Mouse (Mus musculus): ENCODE results near the gene Ptges.
"Not testable (repeated sequence)": the region's sequence is repeated elsewhere in the genome, so short reads cannot be mapped to it uniquely, and the experiment has no call there.

Gene Ptges

DNA sequence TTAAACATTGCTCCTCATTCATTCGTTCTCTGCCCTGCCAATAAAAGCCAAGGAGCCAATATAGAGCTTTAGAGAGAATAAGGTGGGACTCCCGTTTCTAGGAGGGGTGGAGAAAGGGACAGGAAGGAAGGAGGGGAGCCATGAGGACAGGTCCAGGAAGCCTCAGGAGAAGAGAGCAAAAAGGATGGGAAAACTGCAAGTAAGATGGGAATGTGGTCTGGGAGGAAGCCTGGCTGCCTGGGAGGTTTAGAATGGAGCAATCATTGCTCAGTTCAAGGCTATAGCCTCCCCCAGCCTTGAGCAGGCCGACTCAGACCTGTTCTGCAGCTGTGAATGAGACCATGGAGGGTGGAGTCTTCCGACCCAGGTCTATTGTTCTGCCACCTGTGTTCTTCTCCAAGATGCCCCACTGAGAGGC, 8.9 kb upstream of the Ptges start:
- Histone ChIP-seq H3K27me3 (ENCODE audit: control insufficient read depth, insufficient read depth, low read length, poor library complexity, severe bottlenecking) (no peaks in the 10 kb centered on the region), H3K36me3 (ENCODE audit: control insufficient read depth, insufficient read depth, low read length, poor library complexity, severe bottlenecking) (peaks cover 2% of the 10 kb centered on the region; the same call in 1 of the 2 replicates)
- DNase-seq (ENCODE audit: low read depth, low spot score): no peak

- H3K27me3 ChIP-seq (ENCODE audit: control insufficient read depth, insufficient read depth, low read length, poor library complexity, severe bottlenecking): no peaks in the 10 kb centered on the region
- no peak for DNase-seq (ENCODE audit: low read depth, low spot score)
- peaks cover 2% of the 10 kb centered on the region; the same call in 1 of the 2 replicates for H3K36me3 ChIP-seq (ENCODE audit: control insufficient read depth, insufficient read depth, low read length, poor library complexity, severe bottlenecking)
Measured at GRCm38 (mm10) chr2:30937731-30938130, 8.1 kb upstream of the Ptges start.

DNA sequence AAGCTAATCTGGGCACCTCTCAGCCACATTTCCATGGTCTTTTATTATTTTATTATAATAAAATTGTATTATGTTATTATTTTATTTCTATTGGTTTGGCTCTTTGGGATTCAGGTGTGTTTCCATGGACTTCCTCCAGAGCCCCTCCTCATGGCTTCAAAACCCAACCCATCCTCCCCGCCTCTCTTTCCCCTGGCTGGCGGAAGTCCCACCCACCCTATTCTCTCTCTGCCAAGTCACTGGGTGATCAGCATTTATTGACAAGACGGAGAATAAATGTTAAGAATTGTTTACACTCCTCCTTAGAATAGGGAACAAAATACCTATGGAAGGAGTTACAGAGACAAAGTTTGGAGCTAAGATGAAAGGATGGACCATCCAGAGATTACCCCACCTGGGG, 7.1 kb upstream of the Ptges start:
- H3K27me3 ChIP-seq (ENCODE audit: control insufficient read depth, insufficient read depth, low read length, poor library complexity, severe bottlenecking): no peaks in the 10 kb centered on the region
- DNase-seq (ENCODE audit: low read depth, low spot score): no peak
- H3K36me3 ChIP-seq (ENCODE audit: control insufficient read depth, insufficient read depth, low read length, poor library complexity, severe bottlenecking): peaks cover 2% of the 10 kb centered on the region; the same call in 1 of the 2 replicates

DNA sequence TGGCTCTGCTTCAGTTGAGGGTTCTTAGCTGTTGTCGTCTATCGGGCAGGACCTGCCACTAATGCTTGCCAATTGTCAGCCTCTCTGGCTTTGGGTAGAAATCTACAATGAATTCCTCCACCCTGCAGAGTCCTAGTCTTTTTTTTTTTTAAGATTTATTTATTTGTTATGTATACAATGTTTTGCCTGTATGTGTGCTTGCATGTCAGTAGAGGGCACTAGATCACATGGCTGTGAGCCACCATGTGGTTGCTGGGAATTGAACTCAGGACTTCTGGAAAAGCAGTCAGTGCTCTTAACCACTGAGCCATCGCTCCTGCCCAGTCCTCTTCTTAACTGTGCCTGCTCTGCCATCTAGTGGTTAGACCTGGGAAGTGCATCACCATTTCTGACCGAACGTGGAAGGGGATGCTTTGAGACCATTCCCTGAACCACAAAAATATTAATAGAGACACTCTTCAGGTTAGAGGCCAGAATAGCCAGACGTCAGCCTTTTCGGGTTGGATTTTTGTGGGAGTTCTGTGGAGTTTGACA, 4.3 kb upstream of the Ptges start:
- peak; percentile 83 for DNase-seq (ENCODE audit: low read depth, low spot score)
- Histone ChIP-seq H3K36me3 (ENCODE audit: control insufficient read depth, insufficient read depth, low read length, poor library complexity, severe bottlenecking) (peaks cover 2% of the 10 kb centered on the region; the same call in 1 of the 2 replicates), H3K27me3 (ENCODE audit: control insufficient read depth, insufficient read depth, low read length, poor library complexity, severe bottlenecking) (no peaks in the 10 kb centered on the region)

GRCm38 (mm10) chr2:30933032-30933431, 3.4 kb upstream of the Ptges start:
- no peaks in the 10 kb centered on the region for H3K27me3 ChIP-seq (ENCODE audit: control insufficient read depth, insufficient read depth, low read length, poor library complexity, severe bottlenecking)
- DNase-seq (ENCODE audit: low read depth, low spot score): no peak
- peaks cover 2% of the 10 kb centered on the region; the same call in 1 of the 2 replicates for H3K36me3 ChIP-seq (ENCODE audit: control insufficient read depth, insufficient read depth, low read length, poor library complexity, severe bottlenecking)

GRCm38 (mm10) chr2:30931922-30932321, 2.3 kb upstream of the Ptges start:
- no peaks in the 10 kb centered on the region for H3K27me3 ChIP-seq (ENCODE audit: control insufficient read depth, insufficient read depth, low read length, poor library complexity, severe bottlenecking)
- DNase-seq (ENCODE audit: low read depth, low spot score): no peak

GRCm38 (mm10) chr2:30930846-30931245, 1.2 kb upstream of the Ptges start:
- not testable (repeated sequence) for H3K36me3 ChIP-seq (ENCODE audit: control insufficient read depth, insufficient read depth, low read length, poor library complexity, severe bottlenecking); DNase-seq (ENCODE audit: low read depth, low spot score)

More at GRCm38 (mm10) chr2:30931922-30932321, 2.3 kb upstream of the Ptges start:
- peaks cover 2% of the 10 kb centered on the region; the same call in 1 of the 2 replicates for H3K36me3 ChIP-seq (ENCODE audit: control insufficient read depth, insufficient read depth, low read length, poor library complexity, severe bottlenecking)

GRCm38 (mm10) chr2:30928893-30929482, 675 bp downstream of the Ptges start:
- peaks cover 2% of the 10 kb centered on the region; the same call in 1 of the 2 replicates for H3K36me3 ChIP-seq (ENCODE audit: control insufficient read depth, insufficient read depth, low read length, poor library complexity, severe bottlenecking)
- no peaks in the 10 kb centered on the region for H3K27me3 ChIP-seq (ENCODE audit: control insufficient read depth, insufficient read depth, low read length, poor library complexity, severe bottlenecking)
- DNase-seq (ENCODE audit: low read depth, low spot score): no peak

More at GRCm38 (mm10) chr2:30930846-30931245, 1.2 kb upstream of the Ptges start:
- H3K27me3 ChIP-seq (ENCODE audit: control insufficient read depth, insufficient read depth, low read length, poor library complexity, severe bottlenecking): not testable (repeated sequence)

DNA sequence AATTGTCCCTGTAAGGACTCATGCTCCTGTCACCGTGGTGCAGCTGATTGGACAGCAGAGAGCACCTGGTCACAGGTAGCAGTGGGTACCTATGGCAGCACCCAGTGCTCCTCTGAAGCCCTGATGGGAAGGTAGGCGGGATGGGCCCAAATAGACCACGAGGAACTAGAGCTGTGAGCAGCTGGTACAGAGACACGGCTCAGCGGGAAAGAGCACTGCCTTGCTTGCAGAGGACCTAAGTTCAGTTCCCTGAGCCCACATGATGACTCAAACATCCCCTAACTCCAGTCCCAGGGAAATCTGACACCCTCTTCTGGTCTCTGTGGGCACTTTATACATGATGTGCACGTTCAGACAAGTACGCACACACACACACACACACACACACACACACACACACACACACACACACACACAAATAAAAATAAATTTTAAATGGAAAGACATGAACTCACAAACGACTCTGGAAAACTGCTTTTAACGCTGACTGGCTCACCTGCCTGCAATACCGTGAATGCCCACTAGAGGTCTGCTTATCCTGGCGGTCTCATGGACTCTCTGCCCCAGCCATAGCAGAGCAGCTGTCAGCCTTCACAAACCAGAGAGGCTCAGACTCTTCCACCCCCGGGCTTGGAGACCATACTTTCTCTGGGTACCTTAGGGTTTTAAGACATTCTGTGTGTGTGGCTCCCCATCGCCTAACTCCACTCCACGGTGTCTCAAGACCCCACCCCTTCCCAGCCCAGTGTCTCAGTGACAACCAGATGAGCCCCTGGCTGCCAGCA, 1.6 kb downstream of the Ptges start:
- Histone ChIP-seq H3K27me3 (ENCODE audit: control insufficient read depth, insufficient read depth, low read length, poor library complexity, severe bottlenecking) (no peaks in the 10 kb centered on the region), H3K36me3 (ENCODE audit: control insufficient read depth, insufficient read depth, low read length, poor library complexity, severe bottlenecking) (no peaks in the 10 kb centered on the region)
- peak; percentile 86 for DNase-seq (ENCODE audit: low read depth, low spot score)

GRCm38 (mm10) chr2:30927151-30927781, 2.4 kb downstream of the Ptges start:
- no peaks in the 10 kb centered on the region for H3K27me3 ChIP-seq (ENCODE audit: control insufficient read depth, insufficient read depth, low read length, poor library complexity, severe bottlenecking)
- DNase-seq (ENCODE audit: low read depth, low spot score): no peak
- H3K36me3 ChIP-seq (ENCODE audit: control insufficient read depth, insufficient read depth, low read length, poor library complexity, severe bottlenecking): no peaks in the 10 kb centered on the region

DNA sequence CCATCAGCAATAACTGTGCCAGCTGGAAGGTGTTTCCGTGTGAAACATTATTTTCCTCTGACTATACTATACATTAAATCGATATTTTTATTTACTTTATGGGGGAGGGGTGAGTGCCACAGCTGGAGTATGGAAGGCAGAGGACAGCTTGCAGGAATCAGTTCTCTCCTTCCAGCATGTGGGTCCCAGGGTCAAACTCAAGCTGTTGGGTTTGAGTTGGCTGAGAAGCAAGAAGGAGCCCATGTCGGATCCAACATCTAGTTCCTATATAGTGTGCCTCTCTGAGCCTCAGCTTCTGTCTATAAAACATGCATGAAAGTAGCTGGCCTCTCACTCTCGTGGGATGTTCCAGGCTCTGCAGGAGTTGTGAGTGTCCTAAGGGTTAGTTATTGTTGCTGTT, 3.3 kb downstream of the Ptges start:
- DNase-seq (ENCODE audit: low read depth, low spot score): no peak
- Histone ChIP-seq H3K36me3 (ENCODE audit: control insufficient read depth, insufficient read depth, low read length, poor library complexity, severe bottlenecking) (no peaks in the 10 kb centered on the region), H3K27me3 (ENCODE audit: control insufficient read depth, insufficient read depth, low read length, poor library complexity, severe bottlenecking) (no peaks in the 10 kb centered on the region)

DNA sequence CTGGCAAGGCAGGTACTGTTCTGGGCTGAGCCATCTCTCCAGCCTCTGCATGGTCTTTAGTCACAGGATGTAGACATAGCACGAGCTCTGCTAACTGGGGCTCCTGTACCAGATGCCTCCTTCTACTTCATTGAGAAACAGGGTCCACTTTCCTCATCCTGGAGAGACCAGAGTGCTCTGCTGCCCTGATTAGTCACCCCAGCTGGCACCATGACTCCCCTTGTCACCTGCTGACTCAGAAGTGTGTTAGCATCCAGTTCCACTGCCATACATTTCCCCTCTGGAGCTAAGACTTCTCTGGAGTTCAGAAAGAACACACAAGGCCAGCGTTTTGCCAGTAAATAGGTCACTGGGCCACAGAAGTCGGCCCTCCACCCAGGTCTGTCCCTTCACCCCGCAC, 4.5 kb downstream of the Ptges start:
- DNase-seq (ENCODE audit: low read depth, low spot score): no peak
- H3K27me3 ChIP-seq (ENCODE audit: control insufficient read depth, insufficient read depth, low read length, poor library complexity, severe bottlenecking): no peaks in the 10 kb centered on the region
- H3K36me3 ChIP-seq (ENCODE audit: control insufficient read depth, insufficient read depth, low read length, poor library complexity, severe bottlenecking): no peaks in the 10 kb centered on the region

- Histone ChIP-seq H3K36me3 (ENCODE audit: control insufficient read depth, insufficient read depth, low read length, poor library complexity, severe bottlenecking) (no peaks in the 10 kb centered on the region), H3K27me3 (ENCODE audit: control insufficient read depth, insufficient read depth, low read length, poor library complexity, severe bottlenecking) (no peaks in the 10 kb centered on the region)
- DNase-seq (ENCODE audit: low read depth, low spot score): no peak
Measured at GRCm38 (mm10) chr2:30923099-30923498, 6.6 kb downstream of the Ptges start.

- Histone ChIP-seq H3K36me3 (ENCODE audit: control insufficient read depth, insufficient read depth, low read length, poor library complexity, severe bottlenecking) (no peaks in the 10 kb centered on the region), H3K27me3 (ENCODE audit: control insufficient read depth, insufficient read depth, low read length, poor library complexity, severe bottlenecking) (no peaks in the 10 kb centered on the region)
- DNase-seq (ENCODE audit: low read depth, low spot score): no peak
Measured at GRCm38 (mm10) chr2:30920216-30920615, 9.4 kb downstream of the Ptges start.
